Mouse (Mus musculus): ENCODE data around the gene Kdm4d.
"Not testable (repeated sequence)": the region's sequence is repeated elsewhere in the genome, so short reads cannot be mapped to it uniquely, and the experiment has no call there.

The Kdm4d gene

DNA sequence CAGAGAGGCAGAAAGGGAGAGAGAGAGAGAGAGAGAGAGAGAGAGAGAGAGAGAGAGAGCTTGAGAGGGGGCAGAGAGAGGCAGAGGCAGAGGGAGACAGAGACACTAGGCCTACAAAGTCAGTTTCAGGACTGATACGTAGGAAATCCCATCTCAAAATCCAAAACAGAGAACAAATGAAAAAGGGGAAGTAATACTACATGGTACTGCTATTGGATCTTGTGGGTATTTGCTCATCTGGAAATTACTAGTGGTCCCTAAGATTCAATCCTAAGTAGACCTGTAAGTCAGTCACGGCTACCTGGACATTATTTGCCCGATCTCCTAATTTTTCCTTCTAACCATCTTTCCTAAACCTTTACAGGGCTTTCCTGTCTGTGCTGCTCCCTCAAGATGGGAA is 44.0 kb downstream of the Kdm4d start:
- no peak for DNase-seq (ENCODE audit: low spot score in 2 of 2)

DNA sequence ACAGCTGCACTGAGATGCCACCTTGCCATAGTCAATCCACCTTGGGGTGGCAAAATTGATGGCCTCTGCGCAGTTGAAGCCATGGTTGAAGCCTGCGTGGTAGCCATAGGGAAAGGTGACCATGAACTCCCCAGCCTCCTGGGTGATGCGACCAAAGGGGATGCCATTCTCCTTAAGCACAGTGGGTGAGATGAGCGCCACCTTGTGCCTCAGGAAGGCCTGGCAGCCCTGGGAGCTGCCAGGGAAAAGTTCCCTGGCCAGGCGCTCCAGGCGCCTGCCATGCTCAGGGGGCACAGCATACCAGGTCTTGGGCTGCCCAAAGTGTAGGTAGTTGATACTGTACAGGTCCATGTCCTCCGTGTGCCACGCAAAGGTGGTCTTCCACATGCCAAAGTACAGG is 49.2 kb downstream of the Kdm4d start:
- DNase-seq (ENCODE audit: low spot score in 2 of 2) = not testable (repeated sequence)

GRCm38 (mm10) chr9:14447086-14447485 is 53.2 kb downstream of the Kdm4d start:
- DNase-seq (ENCODE audit: low spot score in 2 of 2) = not testable (repeated sequence)

GRCm38 (mm10) chr9:14440347-14440746 is 59.9 kb downstream of the Kdm4d start:
- DNase-seq (ENCODE audit: low spot score in 2 of 2) = no peak

DNA sequence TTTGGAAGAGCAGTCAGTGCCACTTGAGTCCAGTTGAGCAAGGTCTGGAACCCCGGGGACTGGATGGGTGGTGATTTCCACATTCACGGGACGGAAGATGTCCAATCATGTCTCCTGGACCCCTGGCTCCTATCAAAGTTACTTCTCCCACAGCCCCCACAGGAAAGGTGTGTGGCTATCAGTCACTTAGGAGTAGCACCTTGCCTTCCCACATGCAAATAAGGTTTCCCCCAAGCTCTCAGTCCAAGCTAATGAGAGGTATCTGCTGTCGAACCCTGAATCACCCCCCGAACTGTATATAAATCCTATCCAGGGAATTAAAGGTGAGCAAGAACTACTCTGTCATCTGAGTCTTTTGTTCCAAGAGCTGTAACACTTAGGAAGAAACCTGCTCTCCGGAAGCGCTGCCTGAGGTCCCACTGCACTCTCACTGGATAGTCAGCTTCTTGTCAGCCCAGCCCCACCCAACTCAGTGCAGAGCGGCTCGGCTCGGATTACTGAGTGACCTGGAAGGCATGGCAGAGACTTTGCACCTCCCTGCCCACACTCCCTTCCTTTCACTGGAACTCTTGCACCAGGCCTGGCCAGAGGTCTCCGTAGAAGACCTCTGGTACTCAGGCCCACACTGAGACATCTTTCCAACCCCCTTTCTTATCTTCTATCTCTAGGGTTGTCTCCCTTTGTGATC is 66.9 kb downstream of the Kdm4d start:
- DNase-seq (ENCODE audit: low spot score in 2 of 2) = no peak

All from frontal cortex, postnatal 14 days (tissue).